Mouse (Mus musculus) c-Kit-positive CD71-positive TER-119-negative erythroid progenitor cells, embryonic 14.5 days (primary cell): Measurements from ENCODE around the gene C2cd6.
A peak's percentile ranks its signal among the peaks of the same experiment; 100 is the strongest.

Experiments used
- DNase-seq: peaks from one replicate; pipeline ENCODE4 v3.0.0-alpha.2; 2013; ENCODE audit warnings: low read depth

The C2cd6 gene

GRCm38 (mm10) chr1:59094705-59095104, at the start of gene C2cd6:
C2cd6 (minus strand) TSS chr1:59094900.
- no peak for DNase-seq

DNA sequence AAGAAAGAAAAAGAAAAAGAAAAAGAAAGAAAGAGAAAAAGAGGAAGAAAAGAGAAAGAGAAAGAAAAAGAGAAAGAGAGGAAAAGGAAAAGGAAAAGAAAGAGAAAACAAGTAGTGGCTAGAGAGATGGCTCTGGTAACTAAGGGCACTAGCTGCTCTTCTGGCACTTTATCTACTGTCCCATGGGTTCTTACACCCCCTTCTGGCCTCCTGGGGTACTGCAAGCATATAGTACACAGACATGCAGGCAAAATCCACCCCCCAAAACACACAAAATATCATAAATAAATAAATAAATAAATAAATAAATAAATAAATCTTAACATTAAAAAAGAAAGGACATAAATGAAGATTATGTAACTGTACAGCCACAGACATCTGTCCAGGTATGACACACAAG, 48.1 kb upstream of the C2cd6 start:
- DNase-seq = peak; percentile 58

- no peak for DNase-seq
These were observed 39.7 kb upstream of the C2cd6 start for GRCm38 (mm10) chr1:59134419-59134818.

- no peak for DNase-seq
These were observed 34.2 kb upstream of the C2cd6 start for GRCm38 (mm10) chr1:59128879-59129278.

GRCm38 (mm10) chr1:59125558-59125957, 30.9 kb upstream of the C2cd6 start:
- no peak for DNase-seq

- peak; percentile 55 for DNase-seq
These were observed 25.2 kb upstream of the C2cd6 start, which contains the start of gene Tmem237 for GRCm38 (mm10) chr1:59119720-59120457. Tmem237 (minus strand) TSS chr1:59120408.

GRCm38 (mm10) chr1:59110524-59110923, 15.8 kb upstream of the C2cd6 start:
- no peak for DNase-seq

GRCm38 (mm10) chr1:59102071-59102470, 7.4 kb upstream of the C2cd6 start:
- DNase-seq = no peak

- no peak for DNase-seq
These were observed 6.3 kb upstream of the C2cd6 start for GRCm38 (mm10) chr1:59101020-59101419.

GRCm38 (mm10) chr1:59070867-59071266, 23.8 kb downstream of the C2cd6 start:
- DNase-seq = peak; percentile 7

- DNase-seq = no peak
These were observed 26.7 kb downstream of the C2cd6 start for GRCm38 (mm10) chr1:59067976-59068375.

- DNase-seq = no peak
These were observed 31.0 kb downstream of the C2cd6 start for GRCm38 (mm10) chr1:59063697-59064096.

- no peak for DNase-seq
These were observed 37.7 kb downstream of the C2cd6 start for GRCm38 (mm10) chr1:59056955-59057354.

GRCm38 (mm10) chr1:59051306-59051705, 43.4 kb downstream of the C2cd6 start:
- DNase-seq = no peak

- no peak for DNase-seq
These were observed 57.0 kb downstream of the C2cd6 start for GRCm38 (mm10) chr1:59037723-59038122.

DNA sequence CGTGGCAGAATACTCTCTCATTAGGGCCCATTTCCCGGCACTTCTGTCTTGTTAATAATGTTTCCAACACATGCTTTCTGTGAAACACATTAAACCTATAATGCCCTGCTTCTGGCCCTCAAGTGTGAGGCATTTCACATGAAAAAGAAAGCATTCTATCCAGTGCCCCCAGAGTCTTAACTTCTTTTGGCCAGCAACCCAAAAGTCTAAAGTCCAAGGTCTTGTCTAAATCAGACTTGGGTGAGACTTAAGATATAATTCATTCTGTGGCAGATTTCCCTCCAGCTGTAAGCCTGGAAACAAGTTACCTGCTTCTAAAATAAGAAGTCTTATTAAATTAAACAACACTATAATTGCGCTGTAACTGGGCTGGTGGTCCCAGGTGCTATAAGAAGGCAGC, 73.1 kb downstream of the C2cd6 start:
- no peak for DNase-seq

- DNase-seq = peak; percentile 6
These were observed 85.5 kb downstream of the C2cd6 start for GRCm38 (mm10) chr1:59009250-59009649.
